Mouse (Mus musculus) heart, postnatal 0 days (tissue): ENCODE measurements around the gene Dusp6. TPM values are rescaled to one million over a fixed set of nuclear protein-coding genes. Genes with fewer than 3 reads are reported as not detected.

Source experiments
- ATAC-seq: fragments of 200-750 bp; cut with Nextera tagmentation; 2 replicates; pipeline ENCODE4 v1.8.0; 2017; ENCODE audit warnings: low read depth, moderate number of reproducible peaks, moderate library complexity; ENCODE audit not compliant: insufficient read depth
- DNase-seq: peaks from one replicate; pipeline ENCODE4 v3.0.0-alpha.2; 2016; ENCODE audit warnings: low spot score
- H3K27ac ChIP-seq: fragments of 300-500 bp; sonication (generic); 2 replicates; pipeline ENCODE4 v1.5.1; 2014; ENCODE audit warnings: low read depth, mild to moderate bottlenecking
- H3K27me3 ChIP-seq: fragments of 300-500 bp; sonication (generic); 2 replicates; pipeline ENCODE4 v1.6.1; 2014; ENCODE audit warnings: low read length, mixed read lengths; ENCODE audit not compliant: control insufficient read depth, insufficient read depth
- H3K36me3 ChIP-seq: fragments of 300-500 bp; sonication (generic); replicated peaks from 2 replicates; pipeline ENCODE4 v1.6.1; 2014; ENCODE audit warnings: low read length, mixed read lengths; ENCODE audit not compliant: control insufficient read depth, insufficient read depth
- H3K4me1 ChIP-seq: fragments of 300-500 bp; sonication (generic); 2 replicates; pipeline ENCODE4 v1.6.1; 2014; ENCODE audit warnings: antibody characterized with exemption; ENCODE audit not compliant: control insufficient read depth, insufficient read depth
- H3K4me2 ChIP-seq: fragments of 300-500 bp; sonication (generic); 2 replicates; pipeline ENCODE4 v1.6.1; 2014; ENCODE audit warnings: low read depth, mild to moderate bottlenecking, low read length, moderate library complexity
- H3K4me3 ChIP-seq: fragments of 300-500 bp; sonication (generic); 2 replicates; pipeline ENCODE4 v1.5.1; 2014; ENCODE audit warnings: low read depth, low read length
- H3K9ac ChIP-seq: fragments of 300-500 bp; sonication (generic); replicated peaks from 2 replicates; pipeline ENCODE4 v1.6.1; 2014; ENCODE audit warnings: low read depth, low read length, mixed read lengths
- H3K9me3 ChIP-seq: fragments of 300-500 bp; sonication (generic); replicated peaks from 2 replicates; pipeline ENCODE4 v1.6.1; 2016; ENCODE audit warnings: low read length; ENCODE audit not compliant: control insufficient read depth
- CTCF ChIP-seq: IDR thresholded peaks from 2 replicates; pipeline ENCODE4 v1.5.1; 2016; ENCODE audit warnings: antibody characterized with exemption, control low read depth, low read depth
- EP300 ChIP-seq: IDR thresholded peaks from 2 replicates; pipeline ENCODE4 v1.6.1; 2016; ENCODE audit warnings: antibody characterized with exemption, low read depth
- WGBS: fragments of 180-500 bp; shearing (Covaris S2); extraction: QIAGEN DNeasy Blood & Tissue Kit; methylation state at CpG from one replicate; pipeline ENCODE4 v1.1.7; 2014; 5-methylcytosine and 5-hydroxymethylcytosine counted together
- polyA plus RNA-seq: library from polyadenylated mRNA; unstranded; fragments of >200 nt; fragmentation: Nextera tagmentation; extraction: Ambion mirVana; gene quantifications from 2 replicates; pipeline ENCODE4 v1.2.1, GENCODE M21; 2015
- total RNA-seq: library from RNA; depleted of rRNA; stranded (reverse); fragments of >200 nt; gene quantifications from 2 replicates; pipeline ENCODE4 v1.2.3, GENCODE M21; 2014; ENCODE audit warnings: low replicate concordance

The Dusp6 gene
- total and polyA plus RNA-seq, 2 experiments from 2014 or later, result 23.2 to 73.6 TPM

DNA sequence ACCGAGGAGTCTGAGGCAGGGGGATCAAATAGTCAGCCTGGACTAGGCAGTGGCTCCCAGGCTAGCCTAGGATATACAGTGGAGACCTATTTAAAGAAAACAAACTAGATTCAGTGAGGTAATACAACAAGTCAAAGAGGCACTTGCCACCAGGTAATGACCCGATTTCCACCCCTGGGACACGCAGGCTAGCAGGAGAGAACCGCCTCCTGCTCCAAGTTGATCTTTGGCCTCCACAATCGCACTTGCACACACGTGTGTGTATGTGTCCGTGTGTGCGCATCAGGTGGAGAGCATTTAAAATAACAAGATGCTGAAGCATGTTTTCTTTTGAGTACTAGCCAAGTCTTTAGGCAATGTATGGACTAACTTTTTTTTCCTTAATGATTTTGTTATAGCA, 28.7 kb upstream of the Dusp6 start:
- DNase-seq (no peak), ATAC-seq (no peak)
- H3K4me3 ChIP-seq, result no peak overlapping the region
- no peaks in the 10 kb centered on the region for H3K27me3 ChIP-seq
- no peak overlapping the region for H3K9ac ChIP-seq
- no peak overlapping the region for H3K4me2 ChIP-seq
- no peak overlapping the region for H3K27ac ChIP-seq
- H3K36me3 ChIP-seq, result no peaks in the 10 kb centered on the region
- 91% methylated on average over 8 of the region's 8 CpGs for WGBS
- H3K4me1 ChIP-seq, result no peaks in the 10 kb centered on the region
- no peaks in the 10 kb centered on the region for H3K9me3 ChIP-seq
- TF ChIP-seq EP300, result no peak
- no peak for TF ChIP-seq CTCF

DNA sequence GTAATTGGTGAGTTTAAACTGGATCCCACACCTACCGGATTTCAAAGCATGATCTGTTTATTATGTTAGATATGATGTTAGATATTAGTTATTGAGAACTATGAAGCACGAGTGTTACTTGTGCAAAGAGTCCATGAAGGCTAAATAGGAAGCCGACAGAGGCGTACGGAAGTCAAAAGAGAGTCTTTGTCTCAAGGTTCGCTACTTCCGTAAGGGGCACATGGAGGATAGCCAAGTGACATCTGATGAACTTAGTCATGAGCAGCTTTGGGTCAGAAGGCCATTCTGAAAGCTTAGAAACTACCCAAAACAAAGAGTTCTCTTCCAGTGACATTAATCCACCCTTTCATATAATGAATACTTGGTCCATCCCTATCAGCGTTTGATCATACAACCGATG, 27.9 kb upstream of the Dusp6 start:
- Histone ChIP-seq H3K4me1 (no peaks in the 10 kb centered on the region), H3K27ac (no peak overlapping the region), H3K27me3 (no peaks in the 10 kb centered on the region), H3K4me2 (no peak overlapping the region), H3K9me3 (no peaks in the 10 kb centered on the region), H3K36me3 (no peaks in the 10 kb centered on the region), H3K4me3 (no peak overlapping the region), H3K9ac (no peak overlapping the region)
- no peak for TF ChIP-seq CTCF
- no peak for TF ChIP-seq EP300
- ATAC-seq (no peak), DNase-seq (no peak)
- 91% methylated on average over 9 of the region's 9 CpGs for WGBS

DNA sequence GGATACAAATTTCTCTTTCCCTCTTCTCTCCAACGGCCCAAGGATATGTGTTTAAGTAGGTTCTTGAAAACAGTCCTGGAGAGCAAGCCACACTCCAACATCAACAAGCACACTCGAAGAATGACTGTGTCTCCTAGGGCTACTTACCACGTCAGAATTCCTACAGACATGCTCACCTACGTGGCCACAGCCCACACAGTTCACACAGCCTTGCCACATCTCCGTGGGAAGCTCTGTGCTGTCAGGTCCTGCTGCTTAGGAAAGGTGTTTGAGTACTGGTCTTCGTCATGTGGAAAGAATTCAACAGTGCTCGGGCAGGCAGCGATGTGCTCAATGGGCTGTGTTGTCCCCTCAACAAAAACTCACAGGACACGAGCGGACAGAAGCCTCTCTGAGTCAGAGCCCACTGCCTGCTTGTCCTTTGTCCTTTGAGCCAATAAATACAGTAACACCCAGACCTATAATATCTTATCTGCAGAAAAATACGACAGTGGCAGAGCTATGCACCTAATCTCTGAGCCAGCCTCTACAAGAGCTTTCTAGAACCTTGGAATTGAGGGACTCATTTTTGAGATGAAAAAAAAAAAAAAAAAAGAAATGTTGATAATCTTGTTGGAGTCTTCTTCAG, 25.7 kb upstream of the Dusp6 start:
- no peaks in the 10 kb centered on the region for H3K27me3 ChIP-seq
- TF ChIP-seq CTCF, result no peak
- no peaks in the 10 kb centered on the region for H3K4me1 ChIP-seq
- H3K9me3 ChIP-seq, result no peaks in the 10 kb centered on the region
- 18% methylated on average over 11 of the region's 11 CpGs for WGBS
- peak overlapping the region; percentile 17; the same call in 1 of the 2 replicates for H3K4me2 ChIP-seq
- no peak overlapping the region for H3K4me3 ChIP-seq
- H3K27ac ChIP-seq, result peak overlapping the region; percentile 63
- no peak for DNase-seq
- no peaks in the 10 kb centered on the region for H3K36me3 ChIP-seq
- peak; percentile 24; the same call in 1 of the 2 replicates for ATAC-seq
- no peak overlapping the region for H3K9ac ChIP-seq

DNA sequence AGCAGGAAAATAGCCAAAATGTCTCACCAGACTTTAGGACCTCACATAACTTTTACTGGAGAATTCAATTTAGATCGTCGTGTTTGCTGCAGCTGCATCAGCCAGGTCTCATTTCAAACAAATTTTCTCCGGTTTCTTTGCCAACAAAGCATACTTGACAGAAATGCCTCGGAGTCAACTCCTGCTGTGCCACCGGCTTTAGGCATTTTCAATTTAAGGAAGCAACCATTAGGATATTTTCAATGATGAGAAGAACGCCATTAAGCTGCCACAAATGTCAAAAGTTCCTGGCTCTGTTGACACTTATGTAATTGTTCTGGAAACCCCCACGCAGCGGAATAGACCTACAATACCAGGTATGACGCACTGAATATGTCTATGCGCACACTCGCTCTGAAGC, 24.5 kb upstream of the Dusp6 start:
- Histone ChIP-seq H3K4me2 (no peak overlapping the region), H3K4me3 (no peak overlapping the region), H3K36me3 (no peaks in the 10 kb centered on the region), H3K27ac (no peak overlapping the region), H3K9ac (no peak overlapping the region), H3K27me3 (no peaks in the 10 kb centered on the region), H3K9me3 (no peaks in the 10 kb centered on the region), H3K4me1 (no peaks in the 10 kb centered on the region)
- no peak for DNase-seq
- no peak for TF ChIP-seq CTCF
- TF ChIP-seq EP300, result no peak
- no peak for ATAC-seq
- WGBS, result 92% methylated on average over 11 of the region's 11 CpGs

DNA sequence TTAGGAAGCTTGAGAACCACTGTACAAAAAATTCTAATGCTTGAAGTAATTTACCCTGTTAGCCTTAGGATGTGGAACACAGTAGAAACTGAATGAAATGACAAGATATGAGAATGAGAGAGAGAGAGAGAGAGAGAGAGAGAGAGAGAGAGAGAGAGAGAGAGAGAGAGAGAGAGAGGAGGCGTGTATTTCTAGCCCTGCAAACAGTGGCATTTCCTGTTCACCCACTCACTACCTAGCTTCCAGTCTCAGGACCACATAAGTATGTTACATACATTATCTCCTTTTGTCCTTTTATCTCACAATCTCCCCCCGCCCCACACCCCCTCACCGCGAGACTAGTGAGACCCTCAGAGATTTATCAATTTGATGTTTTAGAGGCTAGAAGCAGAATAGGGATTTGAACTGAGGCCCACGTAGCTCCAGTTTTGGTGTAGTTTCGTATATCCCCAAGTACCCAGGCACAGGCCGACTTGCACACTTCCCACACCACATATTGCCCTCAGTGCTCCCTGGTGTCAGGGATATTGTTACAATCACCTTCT, 21.7 kb upstream of the Dusp6 start:
- Histone ChIP-seq H3K4me3 (no peak overlapping the region), H3K9ac (no peak overlapping the region), H3K9me3 (no peaks in the 10 kb centered on the region), H3K4me2 (peak overlapping the region; percentile 3; the same call in 1 of the 2 replicates), H3K27ac (peak overlapping the region; percentile 56; the same call in 1 of the 2 replicates), H3K27me3 (no peaks in the 10 kb centered on the region), H3K36me3 (no peaks in the 10 kb centered on the region), H3K4me1 (no peaks in the 10 kb centered on the region)
- ATAC-seq, result no peak
- 73% methylated on average over 7 of the region's 7 CpGs for WGBS
- no peak for DNase-seq
- no peak for TF ChIP-seq EP300
- TF ChIP-seq CTCF, result no peak
